Mouse (Mus musculus): Measurements from ENCODE around the gene Cnnm2. TPM values are rescaled to one million over a fixed set of nuclear protein-coding genes. Genes with fewer than 3 reads are reported as not detected.

Gene Cnnm2
- polyA plus RNA-seq, 1 experiment from 2014 or later, result 2.4 TPM

DNA sequence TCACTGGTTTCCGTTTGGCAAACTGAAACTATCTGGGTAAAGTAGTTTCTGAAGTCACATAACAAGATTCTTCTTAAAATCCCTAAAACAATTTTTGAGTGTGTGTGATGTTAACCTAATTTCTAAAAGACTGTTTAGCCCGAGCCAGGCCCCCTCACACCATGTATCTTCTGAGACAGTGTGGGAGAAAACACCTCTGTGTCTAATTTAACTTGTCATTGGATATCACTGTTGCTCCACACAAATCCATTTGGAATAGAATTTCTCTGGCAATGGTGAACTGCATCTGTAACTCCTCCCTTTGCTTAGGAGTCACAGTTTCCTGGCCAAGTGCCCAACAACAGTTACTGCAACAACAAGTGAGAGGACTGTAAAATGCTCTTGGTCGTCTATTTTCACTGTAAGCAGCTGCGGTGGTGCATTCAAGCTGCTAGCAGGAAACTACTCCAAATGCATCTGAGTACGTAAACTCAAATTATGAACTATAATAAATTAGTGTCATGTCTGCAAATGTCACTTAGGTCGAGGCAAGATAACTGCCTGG, 167.7 kb downstream of the Cnnm2 start:
- no peak overlapping the region for H3K4me2 ChIP-seq (replicated peaks; ENCODE audit: low read depth, low read length)
- no peaks in the 10 kb centered on the region for H3K36me3 ChIP-seq (ENCODE audit: insufficient read depth, low read length)
- H3K27ac ChIP-seq (ENCODE audit: low read length), result no peak overlapping the region
- WGBS, result 34% methylated on average over 6 of the region's 6 CpGs
- H3K9ac ChIP-seq (replicated peaks; ENCODE audit: low read depth), result no peak overlapping the region
- peak; percentile 75 for ATAC-seq
- no peak overlapping the region for H3K4me3 ChIP-seq (ENCODE audit: low read depth, low read length)
- H3K27me3 ChIP-seq (replicated peaks; ENCODE audit: insufficient read depth, low read length), result no peaks in the 10 kb centered on the region
- no peaks in the 10 kb centered on the region for H3K9me3 ChIP-seq (ENCODE audit: low read length)
- no peak for TF ChIP-seq CTCF (IDR thresholded peaks at IDR 0.05)
- peak; percentile 36; the same call in 1 of the 2 replicates for TF ChIP-seq EP300 (IDR thresholded peaks at IDR 0.05)
- peaks cover 8% of the 10 kb centered on the region; the same call in 1 of the 2 replicates for H3K4me1 ChIP-seq (ENCODE audit: insufficient read depth, low read depth, low read length)
- peak; percentile 94 for DNase-seq (ENCODE audit: low spot score)

Other genes starting within 250 kb of the Cnnm2 start
- 52.6 and 70.9 TPM in 2 replicates for gene Arl3, start 188.4 kb upstream of the Cnnm2 start, polyA plus RNA-seq (2015; fragmentation: Nextera tagmentation; extraction: Ambion mirVana)
- gene Sfxn2, start 188.2 kb upstream of the Cnnm2 start, polyA plus RNA-seq (2015; fragmentation: Nextera tagmentation; extraction: Ambion mirVana), result 18.4 and 19.6 TPM in 2 replicates
- gene Wbp1l, start 162.5 kb upstream of the Cnnm2 start, polyA plus RNA-seq (2015; fragmentation: Nextera tagmentation; extraction: Ambion mirVana), result 34.6 and 37.4 TPM in 2 replicates
- 0.08 and 0.12 TPM in 2 replicates for gene Cyp17a1, start 88.4 kb upstream of the Cnnm2 start, polyA plus RNA-seq (2015; fragmentation: Nextera tagmentation; extraction: Ambion mirVana)
- 13.0 and 14.3 TPM in 2 replicates for gene Borcs7, start 71.7 kb upstream of the Cnnm2 start, polyA plus RNA-seq (2015; fragmentation: Nextera tagmentation; extraction: Ambion mirVana)
- 27.5 and 27.6 TPM in 2 replicates for gene As3mt, start 54.1 kb upstream of the Cnnm2 start, polyA plus RNA-seq (2015; fragmentation: Nextera tagmentation; extraction: Ambion mirVana)